Mouse (Mus musculus) erythroblast, embryonic 14.5 days (primary cell): ENCODE data around the gene Rtn4r. TPM values are rescaled to one million over a fixed set of nuclear protein-coding genes. Genes with fewer than 3 reads are reported as not detected.

Experiments used
- H3K27me3 ChIP-seq: 2 replicates; pipeline ENCODE4 v1.6.1; 2012; ENCODE audit warnings: inconsistent platforms; ENCODE audit not compliant: control insufficient read depth
- H3K36me3 ChIP-seq: 2 replicates; pipeline ENCODE4 v1.6.1; 2012; ENCODE audit warnings: mild to moderate bottlenecking, inconsistent platforms; ENCODE audit not compliant: control insufficient read depth
- H3K4me1 ChIP-seq: 2 replicates; pipeline ENCODE4 v1.6.1; 2012; ENCODE audit warnings: inconsistent platforms; ENCODE audit not compliant: control insufficient read depth
- H3K4me3 ChIP-seq: replicated peaks from 2 replicates; pipeline ENCODE3; 2012; ENCODE audit warnings: moderate library complexity, mild to moderate bottlenecking, inconsistent platforms
- H3K9me3 ChIP-seq: 2 replicates; pipeline ENCODE4 v1.6.1; 2012; ENCODE audit warnings: low read length, inconsistent platforms, mixed read lengths; ENCODE audit not compliant: control insufficient read depth
- GATA1 ChIP-seq: IDR thresholded peaks from 2 replicates; pipeline ENCODE4 v1.6.1; 2012; ENCODE audit warnings: low read length, inconsistent platforms, mixed read lengths
- TAL1 ChIP-seq: IDR thresholded peaks from 3 replicates; pipeline ENCODE4 v1.6.1; 2012; ENCODE audit warnings: low read length, inconsistent platforms, mixed read lengths
- polyA plus RNA-seq: library from polyadenylated mRNA; stranded (reverse); fragments of >175 nt; gene quantifications from 2 replicates; pipeline ENCODE4 v1.2.3, GENCODE M21; 2012

Rtn4r gene
- polyA plus RNA-seq, 1 experiment: 0.02 TPM

DNA sequence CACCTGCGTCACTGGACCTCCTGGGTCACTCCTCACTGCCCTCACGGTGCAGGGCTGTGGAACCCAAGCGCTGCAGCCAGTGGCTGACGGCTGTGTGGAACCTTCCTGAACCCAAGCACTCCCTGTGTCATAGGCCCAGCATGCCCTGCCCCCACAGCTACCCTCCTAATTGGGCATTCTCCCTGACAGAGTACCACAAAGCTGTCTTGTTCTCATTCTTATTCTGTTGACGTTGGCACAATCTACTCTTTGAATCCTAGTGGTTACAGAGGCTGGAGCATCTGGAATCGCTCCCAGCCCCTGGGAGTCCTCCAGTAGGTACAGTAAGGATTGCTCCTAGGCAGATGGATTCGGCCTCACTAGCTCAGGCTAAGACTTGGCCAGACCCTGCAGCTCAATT lies 33.1 kb downstream of the Rtn4r start:
- Histone ChIP-seq H3K4me3 (no peak overlapping the region), H3K4me1 (no peaks in the 10 kb centered on the region; the same call in 1 of the 2 replicates)

GRCm38 (mm10) chr16:18161190-18161589 lies 33.7 kb downstream of the Rtn4r start:
- no peaks in the 10 kb centered on the region for H3K9me3 ChIP-seq
- TF ChIP-seq GATA1 (no peak), TAL1 (no peak)
- no peak overlapping the region for H3K4me3 ChIP-seq
- no peaks in the 10 kb centered on the region for H3K36me3 ChIP-seq
- H3K4me1 ChIP-seq: no peaks in the 10 kb centered on the region; the same call in 1 of the 2 replicates
- H3K27me3 ChIP-seq: no peaks in the 10 kb centered on the region

More for the DNA sequence above, 33.1 kb downstream of the Rtn4r start:
- Histone ChIP-seq H3K9me3 (no peaks in the 10 kb centered on the region), H3K27me3 (no peaks in the 10 kb centered on the region), H3K36me3 (no peaks in the 10 kb centered on the region)
- TF ChIP-seq TAL1 (no peak), GATA1 (no peak)

DNA sequence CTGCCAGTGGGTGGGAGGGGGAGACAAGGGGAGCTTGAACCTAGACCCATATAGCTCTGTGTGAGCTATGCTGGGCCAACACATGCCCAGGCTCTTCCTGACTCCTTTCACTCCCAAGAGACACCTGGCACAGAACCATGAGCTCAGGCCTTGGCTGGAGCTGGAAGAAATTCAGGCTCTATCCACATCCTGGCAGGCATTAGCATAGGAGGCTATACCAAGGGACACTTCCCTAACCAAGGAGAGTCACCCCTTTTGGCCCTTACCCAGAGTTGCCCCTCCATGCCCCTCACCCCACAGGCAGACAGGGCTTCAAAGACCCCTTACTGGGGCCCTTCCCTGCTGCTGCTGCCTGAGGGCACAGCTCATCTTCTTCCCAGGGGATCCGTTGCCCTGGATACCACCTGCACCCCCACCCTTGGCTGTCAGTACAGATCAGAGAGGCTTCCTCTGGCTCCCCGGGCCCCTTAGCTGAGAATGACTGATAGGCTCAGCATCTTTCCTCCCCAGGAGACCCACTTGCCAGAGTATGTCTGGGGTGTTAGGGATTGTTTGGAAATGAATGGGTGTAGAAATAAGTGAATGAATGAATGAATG lies 37.3 kb downstream of the Rtn4r start:
- no peak for TF ChIP-seq TAL1
- no peak for TF ChIP-seq GATA1
- Histone ChIP-seq H3K9me3 (no peaks in the 10 kb centered on the region), H3K4me1 (no peaks in the 10 kb centered on the region)

GRCm38 (mm10) chr16:18166613-18167190 lies 39.3 kb downstream of the Rtn4r start:
- Histone ChIP-seq H3K27me3 (no peaks in the 10 kb centered on the region), H3K9me3 (no peaks in the 10 kb centered on the region), H3K36me3 (no peaks in the 10 kb centered on the region), H3K4me1 (no peaks in the 10 kb centered on the region), H3K4me3 (no peak overlapping the region)
- no peak for TF ChIP-seq GATA1
- TF ChIP-seq TAL1: no peak

More for the DNA sequence above, 37.3 kb downstream of the Rtn4r start:
- Histone ChIP-seq H3K36me3 (no peaks in the 10 kb centered on the region), H3K27me3 (no peaks in the 10 kb centered on the region), H3K4me3 (no peak overlapping the region)

DNA sequence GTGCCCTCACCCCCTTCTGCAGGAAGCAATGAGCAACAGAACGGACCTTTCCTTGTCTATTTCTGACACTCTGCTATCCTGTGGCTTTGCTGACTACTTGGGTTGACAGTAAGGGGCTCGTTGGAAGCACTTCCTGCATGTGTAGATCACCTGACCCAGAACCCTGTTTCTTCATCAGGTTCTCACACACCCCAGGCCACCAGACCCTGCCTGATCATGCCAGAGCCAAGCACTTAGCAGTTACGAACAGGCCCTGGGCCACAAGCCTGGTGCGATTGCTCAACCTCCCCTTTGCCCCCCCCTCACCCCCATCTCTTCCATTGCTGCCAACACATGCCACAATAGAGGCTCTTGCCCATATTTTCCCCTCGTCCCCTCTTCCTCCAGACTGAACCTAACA lies 41.7 kb downstream of the Rtn4r start:
- Histone ChIP-seq H3K4me3 (no peak overlapping the region), H3K27me3 (no peaks in the 10 kb centered on the region), H3K36me3 (no peaks in the 10 kb centered on the region), H3K9me3 (no peaks in the 10 kb centered on the region), H3K4me1 (no peaks in the 10 kb centered on the region)
- no peak for TF ChIP-seq GATA1
- TF ChIP-seq TAL1: no peak

GRCm38 (mm10) chr16:18169776-18170175 lies 42.3 kb downstream of the Rtn4r start:
- no peak overlapping the region for H3K4me3 ChIP-seq
- H3K9me3 ChIP-seq: no peaks in the 10 kb centered on the region
- no peaks in the 10 kb centered on the region for H3K27me3 ChIP-seq
- TF ChIP-seq GATA1 (no peak), TAL1 (no peak)
- no peaks in the 10 kb centered on the region for H3K4me1 ChIP-seq
- H3K36me3 ChIP-seq: no peaks in the 10 kb centered on the region

GRCm38 (mm10) chr16:18172266-18172855 lies 44.9 kb downstream of the Rtn4r start:
- Histone ChIP-seq H3K9me3 (no peaks in the 10 kb centered on the region), H3K4me3 (no peak overlapping the region), H3K27me3 (no peaks in the 10 kb centered on the region), H3K4me1 (no peaks in the 10 kb centered on the region), H3K36me3 (no peaks in the 10 kb centered on the region)
- TF ChIP-seq GATA1 (no peak), TAL1 (no peak)

DNA sequence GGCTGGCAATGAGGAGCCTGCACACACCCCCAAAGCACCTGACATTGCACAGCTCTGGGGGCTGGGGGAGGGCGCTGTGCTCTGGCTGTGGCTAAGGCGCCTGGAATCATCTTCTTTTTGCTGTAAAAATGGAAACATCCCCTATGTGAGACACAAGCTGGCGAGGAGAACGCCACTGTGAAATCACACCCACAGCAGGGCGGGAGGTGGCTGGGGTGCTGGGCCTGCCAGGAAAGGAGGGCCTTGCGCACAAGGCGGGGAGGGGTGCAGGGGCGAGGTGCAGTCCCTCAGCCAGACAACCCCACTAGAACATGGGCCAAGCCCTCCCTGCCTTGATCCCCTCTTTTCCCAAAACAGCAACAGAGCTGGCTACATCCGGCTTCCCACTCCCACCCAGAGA lies 45.8 kb downstream of the Rtn4r start:
- no peaks in the 10 kb centered on the region for H3K27me3 ChIP-seq
- H3K4me1 ChIP-seq: no peaks in the 10 kb centered on the region
- no peak overlapping the region for H3K4me3 ChIP-seq
- H3K36me3 ChIP-seq: no peaks in the 10 kb centered on the region
- TF ChIP-seq GATA1 (no peak), TAL1 (no peak)
- H3K9me3 ChIP-seq: no peaks in the 10 kb centered on the region

DNA sequence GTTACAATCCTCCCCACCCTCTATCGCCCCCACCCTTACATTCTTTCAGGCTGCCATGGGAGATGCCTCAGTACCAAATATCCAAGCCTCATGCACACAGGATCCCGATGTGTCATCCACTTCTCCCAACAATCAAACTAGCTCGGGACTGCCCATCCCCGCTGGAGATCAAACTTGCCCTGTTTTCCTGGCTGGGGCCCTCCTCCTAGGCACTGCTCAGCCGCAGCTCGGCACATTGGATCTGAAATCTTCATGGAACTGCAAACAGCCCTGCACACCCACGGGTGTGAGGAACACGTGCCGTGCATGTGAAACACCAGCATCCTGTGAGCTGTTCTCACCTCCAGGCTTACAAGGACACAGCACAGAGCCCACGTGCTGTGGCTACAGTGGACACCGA lies 46.3 kb downstream of the Rtn4r start:
- H3K27me3 ChIP-seq: no peaks in the 10 kb centered on the region
- no peak overlapping the region for H3K4me3 ChIP-seq
- H3K4me1 ChIP-seq: no peaks in the 10 kb centered on the region
- no peaks in the 10 kb centered on the region for H3K9me3 ChIP-seq
- no peak for TF ChIP-seq GATA1
- no peak for TF ChIP-seq TAL1
- H3K36me3 ChIP-seq: no peaks in the 10 kb centered on the region
